Mouse (Mus musculus) cerebellum, adult 2 months (tissue): ENCODE measurements at regions not wholly inside any gene's neighbourhood (a gene's known extent, or its start where the extent isn't known, plus 50 kb on each side); places are given as distances from the start of the nearest gene placed in this dataset.

Experiments
- DNase-seq, 2 experiments: peaks; one replicate each; pipeline ENCODE4 v3.0.0; 2021
- H3K27ac ChIP-seq: fragments of 200-500 bp; 2 replicates; pipeline ENCODE4 v1.5.1; 2012; ENCODE audit warnings: low read length, control low read depth, inconsistent platforms; ENCODE audit not compliant: insufficient read depth
- H3K27me3 ChIP-seq: fragments of 200-500 bp; 2 replicates; pipeline ENCODE4 v1.6.1; 2012; ENCODE audit warnings: inconsistent platforms, mild to moderate bottlenecking, low read length, moderate library complexity; ENCODE audit not compliant: control insufficient read depth, insufficient read depth
- H3K4me1 ChIP-seq: fragments of 200-500 bp; 2 replicates; pipeline ENCODE4 v1.6.1; 2011; ENCODE audit warnings: low read length; ENCODE audit not compliant: control insufficient read depth, insufficient read depth
- H3K4me3 ChIP-seq: fragments of 200-500 bp; replicated peaks from 2 replicates; pipeline ENCODE3; 2011; ENCODE audit warnings: mild to moderate bottlenecking, low read depth, low read length, control low read depth; ENCODE audit not compliant: insufficient read depth
- CTCF ChIP-seq: fragments of 200-500 bp; IDR thresholded peaks from 2 replicates; pipeline ENCODE4 v1.5.1; 2011; ENCODE audit warnings: low read depth, mild to moderate bottlenecking, control low read depth, low read length, moderate library complexity, borderline replicate concordance; ENCODE audit not compliant: insufficient read depth
- POLR2A ChIP-seq: fragments of 200-500 bp; IDR thresholded peaks from 2 replicates; pipeline ENCODE4 v1.6.1; 2011; ENCODE audit warnings: low read length, control low read depth, borderline replicate concordance; ENCODE audit not compliant: insufficient read depth
- WGBS: fragments of 180-500 bp; shearing (Covaris S2); methylation state at CpG from one replicate; pipeline ENCODE4 v1.1.7; 2018; 5-methylcytosine and 5-hydroxymethylcytosine counted together

- Histone ChIP-seq H3K27me3 (no peaks in the 10 kb centered on the region), H3K4me1 (no peaks in the 10 kb centered on the region), H3K27ac (no peak overlapping the region), H3K4me3 (no peak overlapping the region)
- no peak for DNase-seq
- 93% methylated on average over 1 of the region's 1 CpGs for WGBS
- no peak for TF ChIP-seq POLR2A
- TF ChIP-seq CTCF = no peak
Observed at GRCm38 (mm10) chr13:15898201-15898600, 113.5 kb upstream of the Inhba start.

DNA sequence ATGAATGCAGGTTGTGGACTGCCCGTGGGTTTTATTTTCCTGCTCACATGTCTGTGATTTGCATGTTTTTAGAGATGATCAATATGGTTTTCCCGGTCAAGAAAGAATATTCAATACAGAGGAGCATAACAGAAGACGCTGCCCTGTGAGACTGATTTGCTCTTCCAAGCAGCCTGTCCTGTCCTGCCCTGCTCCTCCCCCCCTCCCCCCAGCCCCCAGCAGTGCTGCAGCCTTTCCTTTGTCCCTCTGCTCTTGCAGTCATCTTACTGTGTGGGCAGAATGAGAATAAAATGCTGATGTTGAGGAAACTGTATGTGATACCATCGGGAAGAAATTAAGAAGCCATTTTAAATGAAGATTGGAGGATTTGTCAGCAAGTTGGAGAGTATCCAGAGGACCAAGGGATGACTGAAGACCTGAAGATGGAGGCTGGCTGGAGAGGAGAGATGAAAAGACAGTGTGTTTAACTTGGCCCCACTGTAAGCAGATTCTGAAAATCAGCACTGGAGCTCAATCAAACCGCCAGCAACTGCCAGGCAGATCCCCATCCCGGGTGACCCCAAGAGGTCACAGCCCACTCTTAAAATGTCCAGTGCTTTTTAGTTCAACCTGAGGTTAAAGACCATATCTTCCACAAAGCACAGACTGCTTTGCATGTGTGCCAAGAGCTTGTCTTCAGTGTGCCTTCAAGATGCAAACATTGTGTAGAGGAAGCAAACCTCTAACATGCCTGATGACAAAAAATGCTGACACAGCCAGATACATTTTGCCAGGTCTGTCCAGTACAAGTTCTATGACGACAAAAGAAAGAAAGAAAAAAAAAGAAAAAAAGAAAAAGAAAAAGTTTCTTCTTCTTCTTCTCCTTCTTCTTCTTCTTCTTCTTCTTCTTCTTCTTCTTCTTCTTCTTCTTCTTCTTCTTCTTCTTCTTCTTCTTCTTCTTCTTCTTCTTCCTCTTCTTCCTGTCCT is 109.7 kb upstream of the Inhba start:
- DNase-seq = no peak
- Histone ChIP-seq H3K27ac (no peak overlapping the region), H3K4me1 (no peaks in the 10 kb centered on the region), H3K4me3 (no peak overlapping the region), H3K27me3 (no peaks in the 10 kb centered on the region)
- TF ChIP-seq POLR2A (no peak), CTCF (no peak)
- WGBS = 29% methylated on average over 7 of the region's 7 CpGs

DNA sequence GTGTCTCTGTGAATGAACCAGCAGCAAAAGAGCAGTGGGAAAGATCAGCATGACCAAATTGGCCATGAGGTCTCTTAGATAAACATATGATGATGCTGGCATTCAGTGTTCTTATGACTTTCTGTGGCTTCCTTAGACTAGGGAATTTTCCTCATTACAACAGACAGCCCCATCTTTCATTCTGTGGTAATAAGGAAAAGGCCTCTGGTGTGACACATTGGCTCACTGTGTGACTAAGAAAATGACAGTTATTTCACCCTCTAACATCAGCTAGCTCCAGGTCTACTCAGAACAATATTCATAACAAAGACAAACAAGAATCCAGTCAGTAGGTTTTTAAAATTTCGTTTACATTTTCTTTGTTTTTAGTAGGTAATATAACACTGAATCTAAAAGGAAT is 103.8 kb upstream of the Inhba start:
- WGBS = 60% methylated on average over 1 of the region's 1 CpGs

GRCm38 (mm10) chr13:15910578-15910977 is 101.1 kb upstream of the Inhba start:
- TF ChIP-seq POLR2A = no peak
- TF ChIP-seq CTCF = no peak
- no peak overlapping the region for H3K27ac ChIP-seq
- no peak for DNase-seq
- no peaks in the 10 kb centered on the region for H3K27me3 ChIP-seq
- H3K4me3 ChIP-seq = no peak overlapping the region
- H3K4me1 ChIP-seq = no peaks in the 10 kb centered on the region
- WGBS = 89% methylated on average over 2 of the region's 2 CpGs

More for the DNA sequence above, 103.8 kb upstream of the Inhba start:
- Histone ChIP-seq H3K4me3 (no peak overlapping the region), H3K27ac (no peak overlapping the region), H3K4me1 (no peaks in the 10 kb centered on the region), H3K27me3 (no peaks in the 10 kb centered on the region)
- TF ChIP-seq POLR2A (no peak), CTCF (no peak)
- no peak for DNase-seq

DNA sequence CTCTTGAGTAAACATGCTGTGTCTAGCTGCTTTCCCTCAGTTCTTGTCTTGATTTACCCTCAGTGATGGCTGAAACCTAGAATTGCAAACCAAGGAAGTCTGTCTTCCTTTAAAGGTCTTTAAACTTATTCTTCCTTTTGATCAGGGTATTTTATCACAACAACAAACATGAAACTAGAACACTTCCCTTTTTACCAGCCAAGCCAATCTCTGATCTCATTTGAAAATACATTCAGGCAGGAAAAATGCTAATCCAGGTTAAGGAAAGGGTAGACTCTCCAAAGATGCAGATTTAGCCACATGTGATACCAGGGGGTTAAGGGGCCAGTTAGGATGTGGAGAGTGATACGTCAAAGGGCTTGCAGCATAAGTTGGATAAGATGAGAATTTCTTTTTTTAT is 100.4 kb upstream of the Inhba start:
- DNase-seq = no peak
- Histone ChIP-seq H3K27me3 (no peaks in the 10 kb centered on the region), H3K4me1 (no peaks in the 10 kb centered on the region), H3K27ac (no peak overlapping the region), H3K4me3 (no peak overlapping the region)
- 95% methylated on average over 1 of the region's 1 CpGs for WGBS
- TF ChIP-seq POLR2A (no peak), CTCF (no peak)

GRCm38 (mm10) chr13:15914270-15914669 is 97.4 kb upstream of the Inhba start:
- TF ChIP-seq CTCF = no peak
- TF ChIP-seq POLR2A = no peak
- H3K27me3 ChIP-seq = no peaks in the 10 kb centered on the region
- no peak overlapping the region for H3K27ac ChIP-seq
- WGBS = 75% methylated on average over 1 of the region's 1 CpGs
- DNase-seq = no peak
- no peaks in the 10 kb centered on the region for H3K4me1 ChIP-seq
- H3K4me3 ChIP-seq = no peak overlapping the region

GRCm38 (mm10) chr13:15929890-15930289 is 81.8 kb upstream of the Inhba start:
- WGBS = 91% methylated on average over 3 of the region's 3 CpGs
- Histone ChIP-seq H3K27ac (no peak overlapping the region), H3K4me3 (no peak overlapping the region), H3K27me3 (no peaks in the 10 kb centered on the region), H3K4me1 (no peaks in the 10 kb centered on the region)
- TF ChIP-seq CTCF (no peak), POLR2A (no peak)
- no peak for DNase-seq
